Mouse (Mus musculus) lung, postnatal 10 days (tissue): Measurements from ENCODE around the gene Gng10.

ENCODE experiments used
- DNase-seq: peaks from one replicate; pipeline ENCODE4 v3.0.0; 2021

The Gng10 gene

DNA sequence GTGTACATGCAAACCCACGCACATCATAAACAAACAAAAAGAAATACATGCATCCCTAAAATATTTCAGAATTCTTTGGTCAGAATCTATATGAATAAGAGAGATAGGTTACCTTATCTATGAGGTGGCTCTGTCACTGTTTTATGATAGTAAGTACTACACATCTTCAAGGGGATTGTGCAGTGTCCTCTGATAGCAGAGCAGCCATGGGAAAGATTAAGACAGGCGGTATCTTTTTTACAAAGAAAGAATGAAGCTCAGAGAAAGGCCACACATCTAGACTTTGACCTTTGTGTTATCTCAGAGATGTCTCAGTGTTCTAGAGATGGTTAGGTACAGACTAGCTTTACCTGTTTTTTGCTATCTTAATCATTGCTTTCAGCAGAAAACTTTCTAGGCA is 18.0 kb upstream of the Gng10 start:
- no peak for DNase-seq

GRCm38 (mm10) chr4:59034325-59034917 is 467 bp upstream of the Gng10 start:
- peak; percentile 14 for DNase-seq

DNA sequence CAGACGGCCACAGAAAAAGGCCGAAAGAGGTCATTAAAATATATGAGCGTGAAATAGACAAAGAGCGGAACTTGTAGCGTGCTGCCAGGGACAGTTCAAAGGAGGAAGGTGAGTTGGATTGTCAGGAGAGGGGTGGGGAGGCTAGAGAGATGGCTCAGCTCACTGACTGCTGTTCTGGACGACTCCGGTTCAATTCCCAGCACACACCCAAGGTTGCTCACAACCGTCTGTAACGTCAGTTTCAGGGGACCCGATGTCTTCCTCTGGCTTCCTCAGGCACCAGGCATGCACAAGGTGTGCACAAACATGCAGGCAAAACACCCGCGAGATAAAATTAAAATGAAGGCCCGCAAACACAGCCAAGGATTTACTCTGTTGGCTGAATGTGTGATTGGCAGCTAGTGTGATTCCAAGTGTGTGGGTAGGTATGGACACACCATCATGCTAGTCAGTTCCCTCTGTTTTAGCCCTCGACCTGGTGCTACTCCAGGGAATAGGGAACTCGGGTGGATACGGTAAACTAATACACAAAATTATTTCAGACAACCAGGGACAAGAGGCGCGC is 980 bp downstream of the Gng10 start:
- no peak for DNase-seq

- DNase-seq: peak; percentile 82
Measured at GRCm38 (mm10) chr4:59036490-59037127, 1.7 kb downstream of the Gng10 start.

DNA sequence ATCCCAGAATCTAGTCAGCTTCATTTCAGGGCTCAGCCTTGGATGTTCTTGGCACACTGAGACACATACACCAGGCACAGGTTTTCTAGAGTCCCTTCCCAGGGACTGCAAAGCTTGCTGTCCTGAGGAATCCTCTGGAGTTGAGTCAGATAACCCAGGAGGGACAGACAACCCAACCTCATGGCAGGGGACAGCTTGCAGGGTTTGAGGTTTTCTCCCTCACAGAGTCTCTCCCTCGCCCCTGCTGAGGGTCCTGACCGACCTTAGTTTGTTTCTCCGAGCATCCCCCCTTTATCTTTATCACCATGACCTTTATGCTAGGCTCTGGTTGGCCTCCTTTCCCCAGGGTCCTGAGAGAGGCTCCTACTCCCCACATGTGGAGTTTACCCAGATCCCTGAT is 2.6 kb downstream of the Gng10 start:
- no peak for DNase-seq

DNA sequence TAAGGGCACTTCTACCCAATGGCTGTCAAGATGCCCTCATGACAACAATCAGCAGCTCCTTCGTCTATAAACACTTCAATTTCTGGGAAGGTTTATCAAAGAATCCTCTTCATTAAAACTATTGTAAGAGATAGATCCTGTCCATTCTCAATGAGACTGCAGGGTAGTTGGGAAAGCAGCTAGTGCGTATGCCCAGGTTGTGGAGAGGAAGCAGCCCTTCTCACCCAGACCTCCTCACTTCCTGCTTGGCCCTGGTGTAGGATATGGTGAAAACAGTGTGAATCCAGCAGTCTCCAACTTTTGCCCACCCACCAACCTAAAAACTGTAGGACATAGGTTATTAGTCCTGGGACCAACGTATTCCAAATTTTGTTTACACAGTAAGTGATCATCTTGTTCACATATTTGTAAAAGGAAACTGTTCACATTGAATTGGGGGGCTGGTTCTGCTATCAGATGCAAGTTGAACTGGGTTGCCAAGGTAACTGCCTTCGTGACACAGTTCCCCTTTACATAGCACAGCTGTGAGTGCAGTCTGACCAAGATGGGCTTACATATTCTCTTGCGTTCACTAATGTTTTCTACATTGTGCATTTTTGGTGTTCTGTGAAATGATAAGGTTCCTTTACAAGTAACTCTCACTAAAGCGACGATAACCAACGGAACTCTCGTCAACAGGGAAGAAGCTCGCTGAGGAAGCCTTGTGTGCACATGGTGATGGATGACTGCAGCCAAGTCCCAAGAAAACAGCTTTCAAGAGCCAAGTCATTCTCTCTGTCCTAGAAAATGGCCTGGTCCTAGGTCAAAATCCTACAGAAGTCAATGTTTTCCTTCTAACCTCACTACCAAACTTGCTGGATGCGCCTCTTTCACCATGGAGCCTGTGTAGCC is 5.8 kb downstream of the Gng10 start:
- no peak for DNase-seq

- DNase-seq: no peak
Measured at GRCm38 (mm10) chr4:59043074-59043473, 8.2 kb downstream of the Gng10 start.

DNA sequence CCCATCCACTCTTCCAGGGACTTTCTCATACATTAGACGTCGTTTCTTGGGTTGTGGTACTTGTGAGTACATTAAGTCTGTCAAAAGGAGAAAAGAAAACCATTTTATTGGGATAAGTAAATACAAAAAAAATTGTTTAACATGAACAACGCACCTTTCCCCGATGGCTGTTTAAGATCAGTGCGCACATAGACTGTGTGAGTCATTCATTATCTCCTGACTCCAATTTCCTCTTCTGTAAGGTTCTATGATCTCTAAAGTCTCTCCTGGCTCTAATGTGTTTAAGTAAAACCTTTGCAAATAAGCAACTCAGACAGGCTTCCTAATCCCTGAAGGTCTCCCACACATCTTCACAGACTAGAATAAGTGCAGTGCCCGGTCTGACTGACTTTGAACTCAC is 9.0 kb downstream of the Gng10 start:
- DNase-seq: no peak

- no peak for DNase-seq
Measured at GRCm38 (mm10) chr4:59047222-59047621, 12.3 kb downstream of the Gng10 start.

DNA sequence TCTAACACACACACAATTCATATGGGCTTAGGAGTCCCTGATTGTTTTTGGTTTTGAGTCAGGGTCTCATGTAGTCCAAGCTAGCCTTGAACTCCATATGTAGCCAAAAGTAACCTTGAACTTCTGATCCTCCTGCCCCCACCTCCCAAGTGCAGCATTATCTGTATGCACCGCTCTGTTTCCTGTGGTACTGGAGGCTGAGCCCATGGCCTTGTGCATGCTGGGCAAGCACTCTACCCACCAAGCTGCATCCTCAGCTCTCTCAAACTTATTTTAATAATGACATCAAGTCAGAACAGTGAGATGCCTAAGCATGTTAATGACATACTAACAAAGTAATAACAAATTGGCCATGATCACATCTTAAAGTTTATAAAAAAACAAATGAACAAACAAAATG is 16.2 kb downstream of the Gng10 start:
- no peak for DNase-seq

DNA sequence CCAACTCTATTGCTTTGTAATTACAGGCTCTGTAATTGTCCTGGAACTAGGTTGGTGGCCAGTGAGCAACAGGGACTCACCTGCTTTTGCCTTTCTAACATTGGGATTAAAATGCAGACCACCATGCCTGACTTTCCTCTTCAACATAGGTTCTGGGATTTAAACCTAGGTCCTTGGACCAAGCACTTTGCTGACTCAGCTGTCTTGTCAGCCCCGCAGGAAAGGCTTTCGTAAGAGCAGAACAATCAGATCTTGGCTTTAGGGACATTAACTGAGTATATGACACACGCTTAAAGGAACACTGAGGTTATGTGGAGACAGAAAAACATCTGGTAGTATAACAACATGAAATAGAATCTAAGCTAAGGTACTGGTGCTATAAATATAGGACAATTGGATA is 23.0 kb downstream of the Gng10 start:
- DNase-seq: no peak

GRCm38 (mm10) chr4:59062526-59062925 is 27.6 kb downstream of the Gng10 start:
- DNase-seq: no peak

DNA sequence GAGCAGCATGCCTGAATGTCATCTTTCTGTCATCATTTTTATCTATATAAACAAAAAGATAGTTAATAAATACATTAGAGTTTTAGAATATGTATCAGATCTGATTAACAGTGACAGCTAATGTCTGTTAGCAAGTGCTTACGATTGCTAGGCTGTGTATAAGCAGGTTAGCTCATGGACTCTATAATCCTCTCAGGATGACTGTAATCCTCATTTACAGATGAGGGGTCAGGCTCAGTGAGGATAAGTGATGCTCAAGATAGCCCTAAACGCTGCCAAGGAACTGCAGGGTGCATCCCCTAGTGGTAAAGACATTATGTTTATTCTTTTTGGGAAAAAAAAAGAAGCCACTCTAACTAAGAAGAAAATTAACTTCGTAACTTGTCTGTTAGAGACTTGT is 34.4 kb downstream of the Gng10 start:
- no peak for DNase-seq

DNA sequence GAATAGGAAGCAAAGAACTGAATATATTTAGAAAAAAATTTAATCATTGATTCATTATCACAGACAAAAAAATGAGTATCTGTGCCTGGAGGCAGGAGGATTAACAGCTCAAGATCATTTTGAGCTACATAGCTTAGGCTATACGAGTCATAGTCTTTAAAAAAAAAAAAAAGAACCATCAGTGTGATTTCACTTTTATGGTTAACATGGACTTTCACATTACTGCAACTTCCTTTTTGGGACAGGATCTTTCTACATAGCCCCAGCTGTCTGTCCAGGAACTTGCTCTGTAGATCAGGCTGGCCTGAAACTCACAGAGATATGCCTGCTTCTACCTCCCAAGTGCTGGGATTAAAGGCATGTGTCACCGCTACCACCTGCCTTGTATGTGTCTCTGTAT is 48.5 kb downstream of the Gng10 start:
- no peak for DNase-seq

DNA sequence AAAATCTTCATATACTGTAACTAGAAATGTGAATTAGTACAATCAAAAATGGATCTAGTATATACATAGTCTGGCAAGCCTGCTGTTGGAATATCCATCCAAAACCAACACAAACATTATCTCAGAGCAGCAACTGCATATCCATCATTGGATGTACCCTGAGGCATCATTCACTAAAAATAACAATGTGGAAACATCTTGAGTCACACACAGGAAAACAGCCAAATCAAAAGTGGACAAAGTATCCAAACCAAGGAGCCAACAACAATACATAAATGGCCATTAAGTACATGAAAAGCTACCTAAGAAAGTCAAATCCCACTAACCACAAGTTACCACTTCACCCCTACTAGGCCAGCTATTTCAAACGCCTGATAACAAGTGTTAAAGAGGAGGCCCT is 54.5 kb downstream of the Gng10 start:
- DNase-seq: no peak
